Mouse (Mus musculus) liver, adult 2 months (tissue): ENCODE measurements around the gene Cnp.

Experiments used
- CTCF ChIP-seq: fragments of 200-500 bp; IDR thresholded peaks from 2 replicates; pipeline ENCODE4 v1.5.1; 2011; ENCODE audit warnings: low read depth, low read length, control low read depth
- POLR2A ChIP-seq: fragments of 200-500 bp; IDR thresholded peaks from 2 replicates; pipeline ENCODE4 v1.6.1; 2011; ENCODE audit warnings: low read length, control low read depth; ENCODE audit not compliant: insufficient read depth; ENCODE audit errors: extremely low read depth

DNA sequence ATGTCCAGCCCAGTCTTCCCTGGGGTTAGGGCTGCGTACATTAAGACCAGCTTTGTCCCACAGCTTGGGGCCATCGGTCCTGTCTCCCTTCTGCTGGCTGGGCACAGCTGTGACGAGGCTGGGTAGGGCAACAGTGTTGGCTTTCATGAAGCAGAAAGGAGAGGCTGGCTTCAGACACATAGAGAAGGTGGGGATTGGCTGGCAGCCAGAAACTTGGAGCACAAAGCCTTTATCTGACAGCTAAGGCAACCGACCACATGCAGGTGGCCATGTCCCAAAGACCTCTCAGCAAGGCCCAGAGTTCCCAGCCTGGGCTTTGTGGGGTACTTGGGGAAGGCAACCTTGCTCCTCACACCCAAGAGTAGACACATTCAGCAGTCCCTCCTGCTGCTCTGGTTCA is 7.1 kb downstream of the Cnp start:
- no peak for TF ChIP-seq POLR2A
- no peak for TF ChIP-seq CTCF
